In genomic region chr9:40757685-40758270, GRCm38 (mm10) we compare ENCODE assay signal across 8 mouse cellular contexts. TPM values are rescaled to one million over a fixed set of nuclear protein-coding genes. Genes with fewer than 3 reads are reported as not detected.
DNase-seq lines count a peak whose midpoint lies in the region; TF ChIP-seq lines count a peak whose summit lies in the region.

No protein-coding gene starts in this region.

- peak overlapping the region; percentile 92 for H3K27ac ChIP-seq in left cerebral cortex, adult 2 months

- TF ChIP-seq CTCF in left cerebral cortex, adult 2 months (IDR thresholded peaks at IDR 0.05), result peak; percentile 66

- peak; percentile 90 for DNase-seq in adipocyte (ENCODE audit: low spot score)
- DNase-seq in cerebellum, postnatal 4 days (ENCODE audit: low spot score in 2 of 2), result peak; percentile 60 to 73
- peak; percentile 51 for DNase-seq in gastrocnemius, postnatal 10 days
- DNase-seq in hindlimb bud, embryonic 11.5 days (ENCODE audit: extremely low spot score, low read depth, low spot score), result peak; percentile 49
- peak; percentile 79 to 80 for DNase-seq in left cerebral cortex, adult 2 months (ENCODE audit: extremely low spot score in 1 of 2, low spot score in 2 of 2)
- DNase-seq in lung, postnatal 4 days, result peak; percentile 83 to 84
- DNase-seq in retina, postnatal 1 day, result peak; percentile 87
- peak; percentile 52 to 57 for DNase-seq in thymus, postnatal 36 days

- H3K4me3 ChIP-seq in left cerebral cortex, adult 2 months, result no peak overlapping the region; the same call in 1 of the 2 replicates

- intact Hi-C loops in left cerebral cortex, adult 2 months (cut with DNase I), result loop anchor here (2.0 to 5.0 kb wide), 4 partner anchors 43 to 340 kb away; partner anchors contain the start of genes Clmp and Hspa8

RNA-seq across cellular contexts. Expression of gene Hspa8, which starts 43.0 kb away (rescaled TPM):
- 1,000 to 10,000 TPM; 1,094 to 1,113 TPM for total RNA-seq in gastrocnemius, postnatal 10 days (2021)
- 1,000 to 10,000 TPM; 2,321 to 2,378 TPM for total RNA-seq in left cerebral cortex, adult 2 months (2021)
